Mouse (Mus musculus): ENCODE data around the gene AL732309.1. TPM values are rescaled to one million over a fixed set of nuclear protein-coding genes. Genes with fewer than 3 reads are reported as not detected.

AL732309.1 gene
- polyA plus RNA-seq, 1 experiment from 2014 or later, result 4.0 TPM

DNA sequence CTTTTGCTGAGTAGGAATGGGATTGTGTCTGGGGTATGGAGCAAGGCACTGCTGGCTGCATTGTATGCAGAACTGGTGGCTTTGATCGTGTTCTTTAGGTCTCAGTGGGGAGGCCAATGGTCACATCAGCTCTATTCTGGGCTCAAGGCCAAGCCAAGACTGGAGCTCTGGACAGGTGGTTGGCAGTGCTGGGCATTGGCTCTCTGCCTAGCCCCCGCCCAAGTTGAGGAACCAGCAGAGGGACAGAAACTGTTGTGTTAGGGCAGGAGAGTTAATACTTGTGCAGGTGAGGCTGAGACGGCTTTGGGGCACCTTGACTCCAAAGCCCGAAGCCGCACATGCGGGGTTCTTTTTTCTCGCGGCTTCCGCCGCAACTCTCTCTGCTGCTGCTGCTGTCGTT, 43.0 kb upstream of the AL732309.1 start, which contains the start of gene Lrrc26:
Gene Lrrc26 (plus strand): TSS at position 265 of the 400 bp plus-strand sequence.
- Histone ChIP-seq H3K4me2 (ENCODE audit: low read depth, severe bottlenecking) (no peak within 1 kb of the TSS), H3K9ac (ENCODE audit: low read length) (no peak within 1 kb of the TSS), H3K4me1 (ENCODE audit: control insufficient read depth, insufficient read depth, low read length) (peaks cover 3% of the 10 kb centered on the region; the same call in 1 of the 2 replicates), H3K27ac (replicated peaks; ENCODE audit: low read depth, low read length) (no peak within 1 kb of the TSS), H3K4me3 (ENCODE audit: low read depth, low read length) (no peak within 1 kb of the TSS), H3K27me3 (ENCODE audit: control insufficient read depth, insufficient read depth, low read length) (peaks cover 55% of the 10 kb centered on the region), H3K36me3 (ENCODE audit: control insufficient read depth, insufficient read depth, low read length) (peaks cover 6% of the 10 kb centered on the region; the same call in 1 of the 2 replicates), H3K9me3 (ENCODE audit: control insufficient read depth, low read length) (no peaks in the 10 kb centered on the region)
- 14% methylated on average over 11 of the region's 11 CpGs for WGBS
- ATAC-seq (ENCODE audit: insufficient number of reproducible peaks, low FRiP score, low TSS enrichment, low read depth) (no peak), DNase-seq (ENCODE audit: low spot score) (no peak)

DNA sequence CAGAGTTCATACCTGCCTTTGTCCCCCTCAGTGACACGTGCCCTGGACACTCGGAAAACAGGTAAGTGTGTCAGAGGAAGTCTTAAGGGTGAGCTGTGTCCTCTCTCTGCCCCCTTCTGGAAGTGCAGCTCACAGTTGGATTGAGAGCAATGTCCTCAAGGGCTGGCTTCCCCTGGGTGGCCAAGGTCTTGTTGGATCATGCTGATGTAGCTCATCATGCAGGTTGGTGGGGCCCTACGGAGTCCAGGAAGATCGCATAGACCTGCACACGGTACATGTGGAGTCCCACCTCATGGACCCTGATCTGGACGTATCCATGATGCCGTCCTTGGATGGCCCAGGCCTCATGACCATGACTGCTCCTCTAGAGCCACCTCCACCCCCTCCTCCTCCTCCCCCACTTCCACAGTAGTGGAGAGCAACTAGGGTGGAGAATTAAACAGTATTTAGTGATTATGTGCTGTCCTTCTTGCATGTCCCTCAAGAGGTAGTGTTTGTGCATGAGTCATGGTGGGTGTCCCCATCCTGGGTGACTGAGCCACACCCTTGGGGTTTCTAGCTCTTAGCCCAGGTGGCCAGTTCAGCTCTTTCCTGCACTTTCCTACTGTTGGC, 42.2 kb upstream of the AL732309.1 start:
- Histone ChIP-seq H3K27ac (replicated peaks; ENCODE audit: low read depth, low read length) (no peak overlapping the region), H3K4me2 (ENCODE audit: low read depth, severe bottlenecking) (no peak overlapping the region), H3K27me3 (ENCODE audit: control insufficient read depth, insufficient read depth, low read length) (peaks cover 55% of the 10 kb centered on the region), H3K36me3 (ENCODE audit: control insufficient read depth, insufficient read depth, low read length) (peaks cover 11% of the 10 kb centered on the region; the same call in 1 of the 2 replicates), H3K4me1 (ENCODE audit: control insufficient read depth, insufficient read depth, low read length) (peaks cover 3% of the 10 kb centered on the region; the same call in 1 of the 2 replicates), H3K4me3 (ENCODE audit: low read depth, low read length) (no peak overlapping the region), H3K9ac (ENCODE audit: low read length) (no peak overlapping the region), H3K9me3 (ENCODE audit: control insufficient read depth, low read length) (no peaks in the 10 kb centered on the region)
- WGBS, result 81% methylated on average over 7 of the region's 7 CpGs
- DNase-seq (ENCODE audit: low spot score) (no peak), ATAC-seq (ENCODE audit: insufficient number of reproducible peaks, low FRiP score, low TSS enrichment, low read depth) (no peak)

DNA sequence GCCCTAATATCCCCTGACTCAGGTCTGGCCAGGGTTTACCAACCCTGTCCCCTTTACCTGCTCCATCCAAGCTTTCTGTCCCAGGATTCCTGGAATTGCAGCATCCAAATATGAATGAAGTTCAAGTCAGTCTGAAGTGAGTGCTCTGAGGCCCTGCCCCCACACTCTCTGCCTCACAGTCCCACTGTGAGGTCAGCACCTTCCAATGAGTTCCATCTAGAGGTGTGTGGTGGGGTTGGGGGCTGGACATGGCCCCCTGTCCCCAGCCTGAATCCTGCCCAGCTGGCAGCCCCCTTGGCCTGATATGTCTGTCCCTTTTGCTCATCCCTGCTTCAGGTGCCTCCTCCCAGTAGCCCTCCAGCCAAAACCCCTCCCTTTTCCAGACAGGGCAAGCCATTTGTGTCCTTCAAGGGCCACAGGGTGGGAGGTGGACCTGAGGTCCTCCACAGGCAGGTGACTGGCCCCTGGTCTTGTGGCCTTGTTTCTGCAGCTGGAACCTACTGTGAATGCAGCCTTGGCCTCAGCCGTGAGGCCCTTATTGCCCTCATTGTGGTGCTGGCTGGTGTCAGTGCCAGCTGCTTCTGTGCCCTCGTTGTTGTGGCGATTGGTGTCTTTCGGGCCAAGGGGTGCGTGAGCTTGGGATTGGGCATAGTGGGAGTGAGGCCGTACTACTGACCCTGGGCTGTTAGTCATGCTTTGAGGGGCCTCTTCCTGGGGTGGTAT, 41.4 kb upstream of the AL732309.1 start, which contains the start of gene Tmem210:
Gene Tmem210 (plus strand): TSS at position 219 of the 723 bp plus-strand sequence.
- Histone ChIP-seq H3K27ac (replicated peaks; ENCODE audit: low read depth, low read length) (no peak within 1 kb of the TSS), H3K4me3 (ENCODE audit: low read depth, low read length) (no peak within 1 kb of the TSS), H3K4me2 (ENCODE audit: low read depth, severe bottlenecking) (no peak within 1 kb of the TSS), H3K4me1 (ENCODE audit: control insufficient read depth, insufficient read depth, low read length) (peaks cover 3% of the 10 kb centered on the region; the same call in 1 of the 2 replicates), H3K9ac (ENCODE audit: low read length) (no peak within 1 kb of the TSS), H3K27me3 (ENCODE audit: control insufficient read depth, insufficient read depth, low read length) (peaks cover 52% of the 10 kb centered on the region), H3K36me3 (ENCODE audit: control insufficient read depth, insufficient read depth, low read length) (peaks cover 12% of the 10 kb centered on the region; the same call in 1 of the 2 replicates), H3K9me3 (ENCODE audit: control insufficient read depth, low read length) (no peaks in the 10 kb centered on the region)
- ATAC-seq (ENCODE audit: insufficient number of reproducible peaks, low FRiP score, low TSS enrichment, low read depth) (no peak), DNase-seq (ENCODE audit: low spot score) (no peak)
- 79% methylated on average over 6 of the region's 6 CpGs for WGBS

DNA sequence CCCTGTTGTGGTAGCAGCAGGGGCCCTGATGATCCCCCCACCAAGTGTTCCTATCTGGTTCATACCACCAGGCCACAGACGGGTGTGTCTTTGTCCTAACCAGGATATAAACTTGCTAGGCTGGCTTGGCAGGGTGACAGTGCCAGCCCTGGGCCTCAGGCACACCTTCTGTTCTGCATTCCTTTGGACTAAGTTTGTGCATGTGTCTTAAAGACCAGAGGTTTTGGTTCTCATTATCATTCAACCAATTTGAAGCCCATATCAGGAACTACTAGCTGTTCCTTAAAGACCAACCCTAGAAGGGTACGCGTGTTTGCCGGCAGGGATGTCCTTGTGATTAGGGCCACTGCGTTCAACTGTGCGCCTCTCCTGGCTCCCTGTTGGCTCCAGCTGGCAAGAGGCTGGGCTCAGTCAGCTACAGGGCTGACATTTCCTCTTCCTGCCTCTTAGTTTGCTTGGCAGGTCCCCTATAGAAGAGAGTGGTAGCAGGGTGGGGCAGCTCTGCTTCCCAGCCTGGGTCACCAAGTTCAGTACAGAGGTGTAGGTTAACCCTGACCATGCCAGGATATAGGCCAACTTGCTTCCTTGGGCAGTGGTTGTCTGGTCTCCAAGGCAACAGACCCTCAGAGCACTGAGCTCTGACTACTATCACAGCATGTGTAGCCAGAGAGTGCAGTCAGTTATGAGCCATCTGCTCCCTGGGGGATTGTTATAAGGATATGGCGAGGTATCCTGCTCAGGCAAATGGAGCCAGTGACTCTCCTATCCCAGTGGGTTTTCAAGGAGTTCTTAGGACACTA, 40.4 kb upstream of the AL732309.1 start:
- H3K27me3 ChIP-seq (ENCODE audit: control insufficient read depth, insufficient read depth, low read length), result peaks cover 44% of the 10 kb centered on the region
- 65% methylated on average over 7 of the region's 7 CpGs for WGBS

DNA sequence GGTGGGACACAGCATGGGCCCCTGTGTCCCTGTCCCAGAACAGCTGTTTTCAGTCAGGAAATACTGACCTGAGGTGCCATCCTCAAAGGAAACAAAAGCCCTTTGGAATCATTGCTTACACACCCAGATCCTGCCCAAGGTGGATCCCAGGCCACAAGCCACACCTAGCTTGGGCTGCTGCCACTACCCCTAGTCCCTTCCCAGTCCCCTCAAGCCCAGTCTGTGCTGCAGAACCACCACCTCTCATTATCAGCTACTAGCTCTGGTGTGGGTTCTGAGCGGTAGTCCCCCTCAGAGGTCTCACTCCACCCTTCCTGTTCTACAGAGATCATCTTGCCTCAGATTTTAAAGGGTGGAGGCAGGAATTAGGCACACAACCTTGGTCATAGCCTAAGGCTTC, 39.7 kb upstream of the AL732309.1 start:
- no peak overlapping the region for H3K4me3 ChIP-seq (ENCODE audit: low read depth, low read length)
- DNase-seq (ENCODE audit: low spot score) (no peak), ATAC-seq (ENCODE audit: insufficient number of reproducible peaks, low FRiP score, low TSS enrichment, low read depth) (no peak)
- no peaks in the 10 kb centered on the region for H3K9me3 ChIP-seq (ENCODE audit: control insufficient read depth, low read length)
- H3K9ac ChIP-seq (ENCODE audit: low read length), result no peak overlapping the region
- 67% methylated on average over 1 of the region's 1 CpGs for WGBS
- no peak overlapping the region for H3K4me2 ChIP-seq (ENCODE audit: low read depth, severe bottlenecking)
- H3K4me1 ChIP-seq (ENCODE audit: control insufficient read depth, insufficient read depth, low read length), result no peaks in the 10 kb centered on the region
- no peak overlapping the region for H3K27ac ChIP-seq (replicated peaks; ENCODE audit: low read depth, low read length)
- peaks cover 18% of the 10 kb centered on the region; the same call in 1 of the 2 replicates for H3K36me3 ChIP-seq (ENCODE audit: control insufficient read depth, insufficient read depth, low read length)
- H3K27me3 ChIP-seq (ENCODE audit: control insufficient read depth, insufficient read depth, low read length), result peaks cover 37% of the 10 kb centered on the region

More for the DNA sequence above, 40.4 kb upstream of the AL732309.1 start:
- Histone ChIP-seq H3K27ac (replicated peaks; ENCODE audit: low read depth, low read length) (no peak overlapping the region), H3K4me2 (ENCODE audit: low read depth, severe bottlenecking) (no peak overlapping the region), H3K4me3 (ENCODE audit: low read depth, low read length) (no peak overlapping the region), H3K9ac (ENCODE audit: low read length) (no peak overlapping the region), H3K9me3 (ENCODE audit: control insufficient read depth, low read length) (no peaks in the 10 kb centered on the region), H3K4me1 (ENCODE audit: control insufficient read depth, insufficient read depth, low read length) (peaks cover 1% of the 10 kb centered on the region; the same call in 1 of the 2 replicates), H3K36me3 (ENCODE audit: control insufficient read depth, insufficient read depth, low read length) (peaks cover 16% of the 10 kb centered on the region; the same call in 1 of the 2 replicates)
- ATAC-seq (ENCODE audit: insufficient number of reproducible peaks, low FRiP score, low TSS enrichment, low read depth), result no peak
- DNase-seq (ENCODE audit: low spot score), result no peak

DNA sequence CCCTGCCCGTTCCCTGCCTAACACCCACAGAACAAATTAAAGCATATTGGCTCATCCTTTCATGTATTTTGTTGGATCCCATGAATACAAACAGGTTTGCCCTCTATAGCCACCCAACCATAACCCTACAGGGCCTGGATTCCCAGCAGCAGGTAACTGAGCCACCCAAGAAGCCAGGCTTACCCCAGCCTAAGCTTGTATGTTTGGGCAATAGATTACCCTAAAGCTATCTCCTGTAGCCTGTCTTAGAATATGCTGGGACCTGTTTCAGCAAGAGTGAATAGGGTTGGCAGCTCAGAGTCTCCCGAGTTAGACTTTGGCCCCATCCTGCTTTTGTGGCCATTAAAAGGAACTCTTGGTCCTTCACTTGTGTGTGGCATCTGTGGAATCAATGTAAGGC, 38.9 kb upstream of the AL732309.1 start:
- Histone ChIP-seq H3K27me3 (ENCODE audit: control insufficient read depth, insufficient read depth, low read length) (peaks cover 29% of the 10 kb centered on the region), H3K36me3 (ENCODE audit: control insufficient read depth, insufficient read depth, low read length) (peaks cover 23% of the 10 kb centered on the region), H3K4me2 (ENCODE audit: low read depth, severe bottlenecking) (no peak overlapping the region), H3K9me3 (ENCODE audit: control insufficient read depth, low read length) (no peaks in the 10 kb centered on the region), H3K4me3 (ENCODE audit: low read depth, low read length) (no peak overlapping the region), H3K9ac (ENCODE audit: low read length) (no peak overlapping the region), H3K4me1 (ENCODE audit: control insufficient read depth, insufficient read depth, low read length) (no peaks in the 10 kb centered on the region), H3K27ac (replicated peaks; ENCODE audit: low read depth, low read length) (no peak overlapping the region)
- 91% methylated on average over 2 of the region's 2 CpGs for WGBS
- ATAC-seq (ENCODE audit: insufficient number of reproducible peaks, low FRiP score, low TSS enrichment, low read depth) (no peak), DNase-seq (ENCODE audit: low spot score) (no peak)

DNA sequence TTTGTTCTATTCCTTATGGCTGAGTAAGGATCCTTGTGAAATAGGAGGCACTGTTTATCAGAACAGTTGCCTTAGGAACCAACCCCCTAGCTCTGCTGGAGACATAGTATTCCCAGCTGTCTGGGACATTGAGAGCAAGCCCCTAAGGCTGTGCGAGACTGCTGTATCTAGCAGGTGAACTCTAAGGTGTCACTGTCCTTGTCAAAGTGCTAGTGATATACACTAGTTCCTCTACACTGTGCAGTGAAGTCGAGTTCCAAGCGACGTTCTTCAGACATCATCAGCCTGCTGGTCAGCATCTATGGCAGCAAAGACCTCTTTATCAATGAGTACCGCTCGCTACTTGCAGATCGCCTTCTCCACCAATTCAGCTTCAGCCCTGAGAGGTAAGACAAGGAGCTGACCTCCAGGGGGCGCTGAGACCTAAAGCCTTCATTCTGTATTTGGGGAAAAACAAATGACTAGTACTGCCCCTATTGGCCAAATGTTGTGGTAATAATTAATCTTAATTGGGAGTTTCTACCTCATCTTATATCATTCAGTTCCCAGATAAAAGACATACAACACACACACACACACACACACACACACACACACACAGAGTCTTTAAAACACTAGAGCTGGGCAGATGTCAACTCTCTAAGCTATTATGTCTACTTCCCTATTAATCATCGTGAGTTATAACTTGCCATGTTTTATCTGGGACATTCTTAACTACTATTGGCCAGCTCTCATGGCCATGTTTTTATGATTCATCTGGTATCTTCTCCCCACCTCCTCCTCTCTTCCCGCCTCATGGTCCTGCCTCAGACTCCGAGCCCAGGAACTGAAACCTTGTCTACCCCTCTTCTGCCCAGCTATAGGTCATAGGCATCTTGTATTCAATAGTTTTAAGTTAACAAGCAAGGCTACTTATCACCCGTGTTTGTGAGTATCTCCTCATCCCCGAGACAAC, 32.5 kb upstream of the AL732309.1 start:
- Histone ChIP-seq H3K9ac (ENCODE audit: low read length) (no peak overlapping the region), H3K9me3 (ENCODE audit: control insufficient read depth, low read length) (no peaks in the 10 kb centered on the region), H3K27ac (replicated peaks; ENCODE audit: low read depth, low read length) (no peak overlapping the region), H3K4me3 (ENCODE audit: low read depth, low read length) (no peak overlapping the region), H3K4me2 (ENCODE audit: low read depth, severe bottlenecking) (no peak overlapping the region), H3K36me3 (ENCODE audit: control insufficient read depth, insufficient read depth, low read length) (peaks cover 43% of the 10 kb centered on the region), H3K4me1 (ENCODE audit: control insufficient read depth, insufficient read depth, low read length) (no peaks in the 10 kb centered on the region), H3K27me3 (ENCODE audit: control insufficient read depth, insufficient read depth, low read length) (no peaks in the 10 kb centered on the region)
- ATAC-seq (ENCODE audit: insufficient number of reproducible peaks, low FRiP score, low TSS enrichment, low read depth) (no peak), DNase-seq (ENCODE audit: low spot score) (peak; percentile 87)
- 63% methylated on average over 13 of the region's 13 CpGs for WGBS

Data from limb, embryonic 11.5 days (tissue).